Mouse (Mus musculus): ENCODE results near the gene Il6ra.

Il6ra gene

DNA sequence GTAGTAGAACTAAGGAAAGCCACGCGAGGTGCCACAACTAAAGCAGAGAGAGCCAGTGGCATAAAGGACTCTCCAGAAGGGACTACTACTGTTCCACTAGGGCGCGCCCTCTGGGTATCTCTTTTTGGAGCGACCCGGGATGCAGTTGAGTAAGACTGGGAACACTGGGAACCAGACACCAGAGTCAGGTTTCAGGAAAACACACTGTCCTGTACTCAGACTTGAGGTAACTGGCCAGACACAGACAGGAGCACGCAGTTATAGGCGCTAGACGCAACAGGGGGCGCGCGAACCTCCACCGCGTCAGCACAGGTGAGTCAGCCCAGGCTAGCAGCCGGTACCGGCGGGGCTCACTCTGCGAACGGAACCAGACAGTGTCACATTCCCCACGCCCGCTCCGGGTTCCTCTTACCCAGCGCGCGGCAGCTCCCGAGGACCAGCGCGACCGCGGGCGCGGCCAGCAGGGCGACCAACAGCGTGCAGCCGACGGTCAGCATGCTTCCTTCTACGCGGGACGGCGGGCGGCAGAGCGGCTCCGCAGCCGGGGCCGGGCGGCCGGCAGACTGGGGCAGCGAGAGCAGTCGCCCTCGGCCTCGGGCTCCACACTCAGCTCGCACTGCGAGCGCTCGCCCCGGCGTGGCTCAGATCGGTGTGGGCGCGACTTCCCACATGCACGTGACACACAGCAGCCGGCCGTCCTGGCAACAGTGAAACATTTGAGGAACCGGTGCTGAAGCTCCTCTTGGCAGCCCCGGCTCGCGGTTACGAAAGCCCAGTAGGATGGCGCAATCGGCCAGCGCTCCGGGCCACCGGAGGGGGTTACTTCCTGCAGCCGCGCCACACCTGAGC, at the start of gene Il6ra:
Gene Il6ra, minus strand, starts transcription at position 654 of the 849 bp plus-strand sequence.
- peak; percentile 88 for DNase-seq (ENCODE audit: low read depth, low spot score)

DNA sequence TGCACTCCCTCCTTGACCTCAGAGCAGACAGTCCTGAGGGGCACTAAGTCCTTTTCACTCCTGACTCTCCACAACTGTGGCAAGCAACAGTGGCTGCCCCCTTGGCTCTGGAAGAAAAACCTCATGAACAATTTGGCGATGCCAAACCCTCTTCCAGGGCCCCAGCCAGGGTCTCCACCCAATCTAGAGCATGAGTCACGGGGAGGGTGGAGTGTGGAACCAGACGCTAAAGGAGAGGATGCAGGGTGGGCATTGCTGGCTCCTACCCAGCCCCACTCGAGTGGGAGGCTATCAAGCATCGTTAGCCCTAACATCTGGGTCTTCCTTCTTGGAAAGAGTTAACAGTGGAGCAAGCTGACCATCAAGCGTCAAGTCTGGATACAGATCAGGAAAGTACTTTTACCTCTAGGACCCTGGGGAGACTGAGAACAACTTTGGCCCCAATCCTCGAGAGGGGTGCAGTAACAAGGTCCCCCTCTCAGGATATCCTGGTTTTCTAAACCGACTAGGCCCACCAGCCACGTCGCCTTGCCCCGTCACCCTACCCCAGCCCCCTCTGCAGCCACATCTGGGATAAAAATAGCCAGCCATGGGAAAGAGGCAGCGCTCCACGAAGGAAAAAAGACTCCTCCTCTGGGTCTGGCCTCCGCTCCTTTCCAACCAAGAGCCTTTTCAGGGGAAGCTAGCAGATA, 49.2 kb upstream of the Il6ra start:
- peak; percentile 50 for DNase-seq (ENCODE audit: low read depth, low spot score)

DNA sequence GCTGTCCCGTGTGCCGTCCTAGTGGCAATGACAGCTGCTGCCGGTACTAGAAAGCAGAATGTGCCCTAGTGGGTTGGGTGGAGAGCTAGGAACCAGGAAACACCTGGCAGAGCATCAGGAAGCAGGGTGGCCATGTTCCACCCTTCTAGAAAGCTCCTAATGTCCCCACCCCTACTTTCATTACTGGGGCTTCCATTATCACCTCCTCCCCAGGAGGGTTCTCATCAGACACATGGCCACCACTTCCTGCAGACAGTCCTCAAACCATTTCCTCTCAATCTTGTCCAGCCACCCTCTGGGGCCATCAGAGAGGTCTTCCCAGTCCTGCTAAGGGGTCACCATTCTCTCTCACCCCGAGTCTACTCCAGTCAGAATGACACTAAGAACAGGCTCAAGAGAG, 48.4 kb upstream of the Il6ra start:
- no peak for DNase-seq (ENCODE audit: low read depth, low spot score)

GRCm38 (mm10) chr3:89960469-89960868, 47.5 kb upstream of the Il6ra start:
- DNase-seq (ENCODE audit: low read depth, low spot score) = peak; percentile 97

DNA sequence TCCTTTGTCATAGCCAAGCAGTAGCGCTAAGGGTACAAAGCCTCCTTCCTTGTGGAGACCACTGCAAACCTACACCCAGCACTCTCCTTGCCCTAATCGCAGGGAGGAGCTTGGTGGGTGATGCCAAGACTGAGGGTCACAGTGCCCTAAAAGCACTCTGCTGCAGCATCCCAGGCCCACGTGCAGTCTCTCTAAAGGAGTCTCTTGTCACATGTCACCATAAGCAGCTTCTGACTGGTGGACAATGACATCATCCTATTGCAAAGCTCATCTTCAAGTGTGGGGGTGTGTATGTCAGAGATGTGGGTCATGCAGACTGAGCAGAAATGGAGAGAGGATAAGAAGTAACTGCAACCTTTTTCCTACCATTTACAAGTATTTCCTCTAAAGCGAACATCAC, 46.4 kb upstream of the Il6ra start:
- DNase-seq (ENCODE audit: low read depth, low spot score) = peak; percentile 96

DNA sequence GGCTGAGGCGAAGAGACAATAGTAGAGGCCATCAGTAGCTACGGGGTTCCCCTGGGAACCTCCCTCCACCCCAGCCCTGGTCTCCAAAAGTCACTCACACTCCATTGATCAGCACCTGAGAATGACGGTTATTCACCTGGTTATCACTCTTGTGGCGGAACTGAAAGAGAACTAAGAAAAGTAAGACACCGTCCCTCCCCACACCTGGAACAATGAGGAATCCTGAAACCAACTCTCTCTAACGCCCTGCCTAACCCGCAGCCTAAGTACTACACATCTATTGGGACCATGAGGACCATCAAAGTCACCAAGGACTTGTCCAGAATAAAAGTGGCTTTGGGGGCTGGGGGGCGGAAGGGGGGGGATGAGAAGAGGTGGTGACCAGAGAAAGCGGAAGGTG, 44.9 kb upstream of the Il6ra start:
- no peak for DNase-seq (ENCODE audit: low read depth, low spot score)

DNA sequence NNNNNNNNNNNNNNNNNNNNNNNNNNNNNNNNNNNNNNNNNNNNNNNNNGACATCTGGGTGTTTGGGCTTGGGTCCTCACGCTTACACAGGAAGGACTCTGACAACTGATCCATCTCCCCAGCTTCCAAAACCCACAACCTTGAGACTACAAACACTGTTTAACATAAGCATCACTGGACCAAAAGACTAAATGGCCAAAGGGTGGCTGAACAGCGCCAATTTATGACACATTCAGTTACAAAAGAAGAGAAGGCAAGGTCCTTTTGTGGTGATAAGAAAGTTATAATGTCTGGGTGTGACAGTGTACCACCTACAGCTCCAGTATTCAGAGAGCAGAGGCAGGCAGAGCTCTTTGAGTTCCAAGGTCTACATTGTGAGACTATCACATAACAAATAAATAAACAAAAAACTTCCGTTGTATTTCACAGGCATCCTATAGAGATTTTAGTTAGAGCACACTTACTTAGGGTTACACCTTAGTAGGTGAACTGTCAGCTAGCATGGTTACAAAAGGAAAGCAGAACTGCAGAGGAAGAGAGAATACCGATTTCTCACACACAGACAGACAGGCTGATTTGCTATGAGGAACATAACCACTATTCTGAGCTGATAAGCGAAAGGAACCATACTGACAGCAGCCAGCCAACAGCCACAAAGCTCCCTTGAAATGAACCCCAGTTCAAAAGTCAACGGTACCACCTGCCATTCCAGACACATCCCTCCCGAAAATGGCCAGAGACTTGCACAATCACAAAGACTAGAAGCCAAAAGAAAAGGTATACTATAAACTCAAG, 43.4 kb upstream of the Il6ra start:
- no peak for DNase-seq (ENCODE audit: low read depth, low spot score)

DNA sequence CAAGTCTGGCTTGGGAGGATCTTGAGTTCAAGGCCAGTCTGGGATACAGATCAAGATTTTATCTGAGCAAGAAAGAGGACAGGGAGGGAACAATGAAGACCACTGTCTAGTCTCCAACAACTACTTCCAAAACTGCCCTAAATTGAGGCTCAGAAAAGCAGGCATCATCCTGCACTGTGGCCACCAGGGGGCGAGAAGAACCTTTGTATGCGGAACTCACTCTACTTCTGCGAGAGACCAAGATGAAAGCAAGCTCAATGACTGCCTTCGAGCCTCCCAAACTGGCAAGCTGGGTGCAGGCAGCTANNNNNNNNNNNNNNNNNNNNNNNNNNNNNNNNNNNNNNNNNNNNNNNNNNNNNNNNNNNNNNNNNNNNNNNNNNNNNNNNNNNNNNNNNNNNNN, 40.4 kb upstream of the Il6ra start:
- DNase-seq (ENCODE audit: low read depth, low spot score) = peak; percentile 90

GRCm38 (mm10) chr3:89948655-89949054, 35.7 kb upstream of the Il6ra start:
- DNase-seq (ENCODE audit: low read depth, low spot score) = peak; percentile 82

- no peak for DNase-seq (ENCODE audit: low read depth, low spot score)
Measured at GRCm38 (mm10) chr3:89948021-89948420, 35.0 kb upstream of the Il6ra start.

DNA sequence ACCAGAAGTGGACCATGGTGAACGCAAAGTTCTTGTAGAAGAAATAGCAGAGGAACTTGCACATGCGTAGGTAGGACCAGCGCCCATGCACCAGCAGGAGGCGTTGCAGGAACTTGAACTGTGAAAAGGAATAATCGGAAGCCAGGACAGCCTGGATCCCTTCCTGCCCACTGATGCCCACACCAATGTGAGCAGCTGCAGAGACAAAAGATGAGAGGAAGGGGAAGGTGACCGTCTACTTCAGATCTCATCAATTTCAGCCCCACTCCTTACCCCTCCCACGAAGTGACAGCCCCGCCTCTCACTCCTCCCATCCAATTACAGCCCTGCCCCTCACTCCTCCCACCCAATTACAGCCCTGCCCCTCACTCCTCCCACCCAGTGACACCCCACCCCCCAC, 32.0 kb upstream of the Il6ra start:
- DNase-seq (ENCODE audit: low read depth, low spot score) = no peak

- no peak for DNase-seq (ENCODE audit: low read depth, low spot score)
Measured at GRCm38 (mm10) chr3:89942894-89943293, 29.9 kb upstream of the Il6ra start.

DNA sequence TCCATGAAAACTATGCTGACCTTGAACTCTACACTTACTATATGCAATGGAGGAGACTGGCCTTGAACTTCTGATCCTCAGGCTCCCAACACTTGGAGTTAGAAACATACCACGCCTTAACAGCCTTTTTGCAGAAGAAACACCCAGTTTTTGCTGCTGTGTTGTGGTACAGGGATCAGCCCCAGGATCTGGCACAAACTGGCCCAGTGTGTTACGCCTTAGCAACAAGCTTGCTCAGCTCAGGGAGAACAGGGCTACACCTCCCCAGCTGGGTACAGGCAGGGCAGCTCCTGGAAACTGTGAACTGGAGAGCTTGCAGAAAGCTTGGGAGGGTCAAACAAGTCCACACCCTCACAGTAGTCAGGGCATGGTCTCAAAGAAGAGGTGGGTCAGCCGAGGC, 23.5 kb upstream of the Il6ra start:
- DNase-seq (ENCODE audit: low read depth, low spot score) = no peak

DNA sequence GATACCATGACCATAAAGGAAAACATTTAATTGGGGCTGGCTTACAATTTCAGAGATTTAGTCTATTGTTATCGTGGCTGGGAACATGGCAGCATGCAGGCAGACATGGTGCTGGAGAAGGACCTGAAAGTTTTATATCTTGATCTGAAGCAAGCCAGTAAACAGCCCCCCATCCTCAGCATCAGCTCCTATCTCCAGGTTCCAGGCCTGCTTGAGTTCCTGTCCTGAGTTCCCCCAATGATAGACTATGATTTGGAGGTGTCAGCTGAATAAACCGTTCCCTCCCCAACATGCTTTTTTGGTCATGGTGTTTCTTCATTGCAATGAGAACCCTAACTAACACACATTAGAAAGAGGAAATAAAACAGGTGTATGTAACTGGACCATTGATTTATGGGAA, 19.9 kb upstream of the Il6ra start:
- DNase-seq (ENCODE audit: low read depth, low spot score) = no peak

GRCm38 (mm10) chr3:89928956-89929355, 16.0 kb upstream of the Il6ra start:
- no peak for DNase-seq (ENCODE audit: low read depth, low spot score)

GRCm38 (mm10) chr3:89926440-89926839, 13.4 kb upstream of the Il6ra start:
- DNase-seq (ENCODE audit: low read depth, low spot score) = no peak

- no peak for DNase-seq (ENCODE audit: low read depth, low spot score)
Measured at GRCm38 (mm10) chr3:89920711-89921110, 7.7 kb upstream of the Il6ra start.

GRCm38 (mm10) chr3:89917408-89917807, 4.4 kb upstream of the Il6ra start:
- no peak for DNase-seq (ENCODE audit: low read depth, low spot score)

GRCm38 (mm10) chr3:89916622-89917021, 3.6 kb upstream of the Il6ra start:
- no peak for DNase-seq (ENCODE audit: low read depth, low spot score)

GRCm38 (mm10) chr3:89914700-89915099, 1.7 kb upstream of the Il6ra start:
- no peak for DNase-seq (ENCODE audit: low read depth, low spot score)

- DNase-seq (ENCODE audit: low read depth, low spot score) = no peak
Measured at GRCm38 (mm10) chr3:89912108-89912542, 871 bp downstream of the Il6ra start.

DNA sequence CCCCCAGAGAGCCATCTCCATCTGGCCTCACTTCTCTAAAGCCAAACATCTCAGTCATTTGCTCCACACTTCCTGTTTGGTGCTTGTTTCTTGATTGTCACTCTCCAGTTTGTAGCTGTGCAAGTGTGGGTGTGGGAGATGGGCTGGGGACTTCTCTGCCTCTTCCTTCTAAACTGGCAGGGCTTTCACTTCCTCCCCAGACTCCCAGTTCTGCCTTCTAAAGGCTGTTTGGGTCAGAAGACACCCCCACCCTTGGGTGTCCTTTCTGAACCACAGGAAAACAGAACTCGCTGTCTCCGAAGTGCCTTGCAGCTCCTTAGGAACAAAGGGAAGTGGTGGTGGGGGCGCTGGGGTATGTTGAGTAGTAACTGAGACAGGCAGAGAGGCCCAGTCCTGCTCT, 1.8 kb downstream of the Il6ra start:
- DNase-seq (ENCODE audit: low read depth, low spot score) = peak; percentile 61
